ENCODE assay signal across 18 mouse cellular contexts in the genomic region with DNA sequence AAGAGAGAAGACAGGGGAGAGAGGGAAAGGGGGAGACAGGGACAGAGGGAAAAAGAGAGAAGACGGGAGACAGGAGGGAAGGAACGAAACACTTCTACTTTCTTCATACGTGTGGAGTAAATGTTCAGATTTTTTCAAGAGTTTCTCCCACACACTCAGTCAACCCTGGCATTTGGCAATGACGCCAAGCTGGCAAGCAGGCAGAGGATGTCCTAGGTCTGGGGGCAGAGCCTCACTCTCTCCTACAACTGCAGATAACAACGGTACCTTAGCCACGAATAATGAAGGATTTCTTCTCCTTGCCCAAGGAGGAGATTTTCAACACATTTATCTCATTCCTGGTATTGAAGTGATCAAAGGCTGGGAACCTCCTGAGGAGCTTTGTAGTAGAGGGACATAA. TPM values are rescaled to one million over a fixed set of nuclear protein-coding genes. Genes with fewer than 3 reads are reported as not detected.
DNase-seq lines count a peak whose midpoint lies in the region; ATAC-seq and TF ChIP-seq lines count a peak whose summit lies in the region.
"Had no signal": no experiment of that assay in that cellular context is flagged by ENCODE, and none has a peak within 500 bp of the region (broad histone marks: within the 10 kb centered on the region; RNA-seq: fewer than 3 reads in every experiment).

No protein-coding gene starts in this region.

- peaks cover 7% of the 10 kb centered on the region; the same call in 1 of the 2 replicates for H3K4me1 ChIP-seq in hindbrain, embryonic 13.5 days (replicated peaks)
- H3K4me1 ChIP-seq: megakaryocyte, embryonic 14.5 days had no signal

- H3K9ac ChIP-seq in hindbrain, embryonic 13.5 days: no peak overlapping the region
- H3K9ac ChIP-seq: forebrain, postnatal 0 days; hindbrain, embryonic 12.5 days; limb, embryonic 13.5 days; lung, embryonic 14.5 days had no signal

- H3K36me3 ChIP-seq in hindbrain, embryonic 13.5 days: no peaks in the 10 kb centered on the region
- H3K36me3 ChIP-seq: hindbrain, embryonic 12.5 days; limb, embryonic 13.5 days had no signal

- TF ChIP-seq POLR2A in brain, embryonic 14.5 days (IDR thresholded peaks at IDR 0.05; ENCODE audit: borderline replicate concordance, extremely low read depth, insufficient read depth, insufficient read length, poor library complexity, severe bottlenecking): no peak

- 51% methylated on average over 6 of the region's 6 CpGs for WGBS in hindbrain, embryonic 13.5 days

- peak overlapping the region; percentile 30 for H3K27ac ChIP-seq in layer of hippocampus, adult 2 months
- no peak overlapping the region for H3K27ac ChIP-seq in hindbrain, embryonic 13.5 days
- H3K27ac ChIP-seq: hindbrain, embryonic 12.5 days; limb, embryonic 13.5 days had no signal

- no peak overlapping the region; the same call in 1 of the 2 replicates for H3K4me3 ChIP-seq in layer of hippocampus, adult 2 months
- H3K4me3 ChIP-seq in hindbrain, embryonic 13.5 days: no peak overlapping the region
- H3K4me3 ChIP-seq: erythroblast, embryonic 14.5 days; hindbrain, embryonic 12.5 days; limb, embryonic 13.5 days; megakaryocyte, embryonic 14.5 days had no signal

- peak; percentile 62 for DNase-seq in adrenal gland, postnatal 10 days
- DNase-seq in adrenal gland, postnatal 4 days (ENCODE audit: low spot score in 2 of 2): no peak
- DNase-seq in layer of hippocampus, adult 2 months (ENCODE audit: low spot score in 2 of 2): no peak
- DNase-seq in layer of hippocampus, postnatal 10 days (ENCODE audit: low spot score in 2 of 2): no peak
- DNase-seq in Muller cell, postnatal 12 days (ENCODE audit: inconsistent ontology term): peak; percentile 40
- peak; percentile 15 for DNase-seq in brain, embryonic 14.5 days (ENCODE audit: low read depth)
- DNase-seq: cerebellum, adult 8-10 months; embryo, embryonic 11 days; forebrain, postnatal 0 days; kidney, postnatal 10 days; lung, embryonic 14.5 days had no signal

- H3K27me3 ChIP-seq in hindbrain, embryonic 13.5 days: no peaks in the 10 kb centered on the region
- H3K27me3 ChIP-seq: hindbrain, embryonic 12.5 days; limb, embryonic 13.5 days had no signal

- H3K4me2 ChIP-seq in hindbrain, embryonic 13.5 days: no peak overlapping the region
- H3K4me2 ChIP-seq: hindbrain, embryonic 12.5 days; limb, embryonic 13.5 days; lung, embryonic 14.5 days had no signal

- H3K9me3 ChIP-seq in hindbrain, embryonic 13.5 days: no peaks in the 10 kb centered on the region
- H3K9me3 ChIP-seq: hindbrain, embryonic 12.5 days; limb, embryonic 13.5 days; megakaryocyte, embryonic 14.5 days had no signal

- TF ChIP-seq CTCF in layer of hippocampus, adult 2 months (conservative IDR thresholded peaks at IDR 0.05): no peak
- TF ChIP-seq CTCF in brain, embryonic 14.5 days (IDR thresholded peaks at IDR 0.05; ENCODE audit: borderline replicate concordance, extremely low read depth, insufficient read depth, insufficient read length): no peak

- no peak for ATAC-seq in hindbrain, embryonic 13.5 days (ENCODE audit: low FRiP score)
- ATAC-seq in megakaryocyte-erythroid progenitor cell, adult 5-6 weeks (replicated peaks; ENCODE audit: low FRiP score, low TSS enrichment, poor library complexity, severe bottlenecking): no peak
- ATAC-seq: forebrain, postnatal 0 days had no signal

RNA-seq across cellular contexts. Expression of a gene that starts 30.2 kb away (rescaled TPM):
- 10 to 100 TPM; 36.5 to 39.1 TPM for total RNA-seq in adrenal gland, postnatal 10 days (2021)
- total RNA-seq in adrenal gland, postnatal 4 days (2021): 10 to 100 TPM; 33.5 to 34.8 TPM
- total RNA-seq in layer of hippocampus, adult 2 months (2021): 10 to 100 TPM; 26.0 to 27.6 TPM
- 10 to 100 TPM; 65.5 to 70.8 TPM for total RNA-seq in layer of hippocampus, postnatal 10 days (2021)
- polyA plus RNA-seq in brain, embryonic 14.5 days (2012; rRNA removed): 23.1 and 24.8 TPM in 2 replicates
- polyA plus RNA-seq in hindbrain, embryonic 13.5 days (2015; fragmentation: Nextera tagmentation; extraction: Ambion mirVana): 15.8 and 17.6 TPM in 2 replicates
- 1.2 and 3.8 TPM in 2 replicates for total RNA-seq in megakaryocyte-erythroid progenitor cell, adult 5-6 weeks (2014; fragmentation: Nextera tagmentation)
- total RNA-seq in megakaryocyte-erythroid progenitor cell, adult 5-6 weeks (2017): 2.1 and 3.4 TPM in 2 replicates
- total RNA-seq: MEL had no signal
- polyA plus RNA-seq: erythroblast, embryonic 14.5 days had no signal

Comparison
In these comparisons a context has a peak if more than half of its experiments do, and no peak if none do; other contexts are left out.
1. DNase-seq: peak in adrenal gland, postnatal 10 days (single experiment), Muller cell, postnatal 12 days (single experiment) and brain, embryonic 14.5 days (single experiment); none in adrenal gland, postnatal 4 days (0 of 2), layer of hippocampus, adult 2 months (0 of 2) and layer of hippocampus, postnatal 10 days (0 of 2).
2. RNA of a gene that starts 30.2 kb away (total RNA-seq): 65.5 to 70.8 TPM in layer of hippocampus, postnatal 10 days, 36.5 to 39.1 TPM in adrenal gland, postnatal 10 days, 33.5 to 34.8 TPM in adrenal gland, postnatal 4 days and 26.0 to 27.6 TPM in layer of hippocampus, adult 2 months; 1.2 to 3.8 TPM in megakaryocyte-erythroid progenitor cell, adult 5-6 weeks; every median in the first group is over 4 times any median in the second.